Mouse (Mus musculus) liver, postnatal 0 days (tissue): ENCODE measurements around the gene Abcb8.

Source experiments
- CTCF ChIP-seq: sonication (generic); IDR thresholded peaks from 2 replicates; pipeline ENCODE4 v1.5.1; 2016; ENCODE audit warnings: antibody characterized with exemption, low read depth
- EP300 ChIP-seq: IDR thresholded peaks from 2 replicates; pipeline ENCODE4 v1.6.1; 2016; ENCODE audit warnings: antibody characterized with exemption, low read depth, mild to moderate bottlenecking

DNA sequence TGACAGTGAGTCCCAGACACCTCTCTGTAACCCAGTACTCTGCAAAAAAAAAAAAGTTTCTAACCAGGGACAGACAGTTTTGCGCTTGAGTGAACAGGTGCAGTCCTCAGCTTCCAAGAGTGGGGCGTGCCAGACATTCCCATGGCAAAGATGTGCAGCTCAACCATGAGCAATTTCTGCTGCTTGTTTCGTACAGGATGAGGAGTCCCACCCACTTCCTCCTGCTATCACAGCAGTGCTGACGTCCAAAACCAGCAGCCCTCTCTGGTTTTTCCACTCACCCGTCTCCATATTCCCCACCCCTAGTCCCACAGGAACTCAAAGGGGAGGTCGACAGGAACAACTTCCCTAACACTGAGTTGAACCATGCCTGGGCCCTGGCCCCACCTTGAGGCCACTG is 9.1 kb upstream of the Abcb8 start:
- no peak for TF ChIP-seq CTCF
- no peak for TF ChIP-seq EP300
